Mouse (Mus musculus) MEL (cell line): Measurements from ENCODE around the gene Npr1.

Experiments
- BHLHE40 ChIP-seq: IDR thresholded peaks from 2 replicates; pipeline ENCODE4 v1.6.1; 2012; ENCODE audit warnings: low read depth, mild to moderate bottlenecking, inconsistent platforms, low read length, improper control_type of control experiment, borderline replicate concordance
- CHD1 ChIP-seq: IDR thresholded peaks from 2 replicates; pipeline ENCODE4 v1.6.1; 2012; ENCODE audit warnings: low read depth, mild to moderate bottlenecking, inconsistent platforms, low read length, improper control_type of control experiment
- CHD2 ChIP-seq: IDR thresholded peaks from 2 replicates; pipeline ENCODE4 v1.6.1; 2011; ENCODE audit warnings: low read length, improper control_type of control experiment
- CTCF ChIP-seq, 3 experiments: IDR thresholded peaks in 2 of 3; conservative IDR thresholded peaks in 1 of 3; 2 replicates each; pipeline ENCODE4 v1.5.1; 2011 to 2012; ENCODE audit warnings: low read length in 3 of 3, low read depth in 2 of 3, mild to moderate bottlenecking in 2 of 3, improper control_type of control experiment in 1 of 3, inconsistent platforms in 1 of 3, mixed read lengths in 1 of 3, moderate library complexity in 1 of 3; ENCODE audit not compliant: control insufficient read depth in 1 of 3, insufficient read depth in 1 of 3, poor library complexity in 1 of 3, severe bottlenecking in 1 of 3
- EP300 ChIP-seq, 2 experiments: IDR thresholded peaks; 2 replicates each; pipeline ENCODE4 v1.6.1; 2011; ENCODE audit warnings: improper control_type of control experiment in 2 of 2, low read length in 2 of 2, low read depth in 1 of 2, mild to moderate bottlenecking in 1 of 2
- ETS1 ChIP-seq: IDR thresholded peaks from 2 replicates; pipeline ENCODE4 v1.6.1; 2012; ENCODE audit warnings: low read depth, mild to moderate bottlenecking, inconsistent platforms, low read length, improper control_type of control experiment, moderate library complexity
- HCFC1 ChIP-seq: IDR thresholded peaks from 2 replicates; pipeline ENCODE4 v1.6.1; 2012; ENCODE audit warnings: low read depth, mild to moderate bottlenecking, inconsistent platforms, low read length, improper control_type of control experiment, moderate library complexity
- MAX ChIP-seq: IDR thresholded peaks from 2 replicates; pipeline ENCODE4 v1.6.1; 2011; ENCODE audit warnings: low read length, improper control_type of control experiment
- MXI1 ChIP-seq: IDR thresholded peaks from 2 replicates; pipeline ENCODE4 v1.6.1; 2011; ENCODE audit warnings: mild to moderate bottlenecking, low read depth, low read length, improper control_type of control experiment
- POLR2A ChIP-seq, 2 experiments: IDR thresholded peaks; 2 replicates each; pipeline ENCODE4 v1.6.1; 2011 to 2012; ENCODE audit warnings: low read length in 2 of 2, mild to moderate bottlenecking in 2 of 2, control low read depth in 1 of 2, improper control_type of control experiment in 1 of 2, low read depth in 1 of 2, moderate library complexity in 1 of 2; ENCODE audit not compliant: control insufficient read depth in 1 of 2, insufficient read depth in 1 of 2, poor library complexity in 1 of 2
- SIN3A ChIP-seq: IDR thresholded peaks from 2 replicates; pipeline ENCODE4 v1.6.1; 2012; ENCODE audit warnings: low read length, improper control_type of control experiment, inconsistent platforms
- SMC3 ChIP-seq: IDR thresholded peaks from 2 replicates; pipeline ENCODE4 v1.6.1; 2011; ENCODE audit warnings: low read depth, low read length, improper control_type of control experiment
- TAL1 ChIP-seq: IDR thresholded peaks from 2 replicates; pipeline ENCODE4 v1.6.1; 2012; ENCODE audit warnings: mild to moderate bottlenecking, inconsistent platforms, low read length, moderate library complexity, mixed read lengths
- TBP ChIP-seq: IDR thresholded peaks from 2 replicates; pipeline ENCODE4 v1.8.0; 2011; ENCODE audit warnings: low read depth, low read length, improper control_type of control experiment

DNA sequence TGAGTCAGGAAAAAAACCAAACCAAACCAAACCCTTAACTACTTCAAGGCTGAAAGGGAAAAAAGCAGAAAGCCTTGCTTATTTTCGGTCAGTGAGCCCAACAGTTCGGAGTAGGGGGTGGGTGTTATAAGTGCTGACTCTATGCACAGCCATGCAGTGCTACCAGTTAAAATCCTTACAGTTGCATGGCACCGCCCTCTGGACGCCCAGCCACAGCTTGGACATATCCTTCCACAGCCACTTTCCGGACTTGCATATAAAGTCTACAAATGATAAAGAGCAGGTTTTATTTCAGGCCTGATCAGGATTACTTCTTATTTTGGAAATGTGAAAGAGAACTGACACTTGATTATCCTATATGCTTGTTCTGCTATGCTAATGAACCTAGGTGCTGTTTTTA is 39.5 kb upstream of the Npr1 start:
- TF ChIP-seq SMC3 = no peak
- TF ChIP-seq CTCF (IDR thresholded peaks at IDR 0.05 in 2 of 3, conservative IDR thresholded peaks at IDR 0.05 in 1 of 3; ENCODE audit: control insufficient read depth in 1 of 3, insufficient read depth in 1 of 3, low read depth in 2 of 3, low read length in 3 of 3, poor library complexity in 1 of 3, severe bottlenecking in 1 of 3) = no peak
- TF ChIP-seq MAX = no peak
- TF ChIP-seq CHD2 = no peak
- TF ChIP-seq MXI1 = no peak
- TF ChIP-seq BHLHE40 = no peak
- TF ChIP-seq CHD1 = no peak
- TF ChIP-seq POLR2A (IDR thresholded peaks at IDR 0.05; ENCODE audit: control insufficient read depth in 1 of 2, insufficient read depth in 1 of 2, low read depth in 1 of 2, low read length in 2 of 2, poor library complexity in 1 of 2) = no peak
- TF ChIP-seq ETS1 = no peak
- TF ChIP-seq TAL1 = no peak
- TF ChIP-seq EP300 (IDR thresholded peaks at IDR 0.05; ENCODE audit: low read depth in 1 of 2, low read length in 2 of 2) = no peak
- no peak for TF ChIP-seq TBP
- no peak for TF ChIP-seq HCFC1
- no peak for TF ChIP-seq SIN3A
